Mouse (Mus musculus): ENCODE data around the gene Abi3.

Abi3 gene

DNA sequence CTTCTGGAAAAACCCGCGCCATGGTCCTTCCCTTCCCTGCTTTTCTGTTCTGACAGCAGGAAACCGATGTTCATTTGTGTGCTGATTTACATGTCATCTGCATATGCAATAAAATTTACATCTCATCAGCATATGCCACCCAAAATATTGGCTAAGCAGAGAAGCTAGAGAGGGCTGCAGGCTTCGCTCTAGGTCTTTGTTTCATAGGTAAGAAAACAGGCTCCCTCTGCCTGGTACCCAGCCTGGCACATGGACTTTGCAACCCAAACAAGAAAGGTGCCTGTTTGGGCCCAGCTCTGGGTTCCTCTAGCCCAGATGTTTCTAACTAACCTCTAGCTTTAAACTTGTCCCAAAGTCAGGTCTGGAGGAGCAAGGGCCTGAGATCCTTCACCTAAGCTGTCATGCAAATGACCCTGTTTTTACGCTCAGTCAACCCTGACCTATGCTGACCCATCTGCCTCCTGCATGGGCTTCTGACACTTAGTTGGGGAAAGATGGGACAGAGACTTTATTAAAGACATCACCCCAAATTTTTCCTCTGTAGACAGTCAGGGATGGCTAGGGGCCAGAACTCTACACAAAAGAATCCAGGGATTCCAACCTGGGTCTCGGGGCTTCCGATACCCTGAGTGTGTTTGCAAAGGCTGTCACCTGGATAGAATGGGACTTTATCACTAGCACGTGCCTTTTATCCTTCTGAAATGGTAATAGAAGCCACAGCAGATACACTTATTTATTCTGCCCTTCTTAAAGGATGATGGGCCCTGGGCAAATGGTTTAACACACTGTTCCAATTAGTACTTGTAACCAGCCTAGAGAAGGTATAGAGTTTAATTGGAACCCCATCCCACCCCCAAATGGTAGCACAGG is 3.0 kb downstream of the Abi3 start:
- no peak for DNase-seq (ENCODE audit: low spot score)

DNA sequence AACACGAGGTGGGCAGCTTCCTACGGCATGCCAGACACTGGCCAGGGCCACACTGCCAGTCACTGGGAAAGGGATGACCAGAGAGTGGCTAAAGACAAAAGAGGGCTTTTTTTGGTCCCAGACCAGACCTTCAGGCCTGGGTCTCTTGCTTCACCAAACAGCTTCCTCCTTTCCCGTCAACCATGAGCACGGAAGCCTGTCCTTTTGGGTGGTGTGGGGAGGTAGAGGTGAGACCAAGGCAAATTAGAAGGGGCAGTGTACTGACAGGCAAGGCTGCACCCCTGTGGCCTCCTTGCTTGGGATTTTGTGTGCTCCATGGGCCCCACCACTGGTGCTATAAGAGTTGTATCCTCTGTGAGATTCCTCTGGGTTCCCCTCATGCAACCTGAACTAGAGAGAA is 3.7 kb downstream of the Abi3 start:
- no peak for DNase-seq (ENCODE audit: low spot score)

- DNase-seq (ENCODE audit: low spot score) = no peak
Measured at GRCm38 (mm10) chr11:95837059-95837458, 5.2 kb downstream of the Abi3 start, which contains the start of gene Gngt2. Gene Gngt2 (plus strand): TSS chr11:95837216.

DNA sequence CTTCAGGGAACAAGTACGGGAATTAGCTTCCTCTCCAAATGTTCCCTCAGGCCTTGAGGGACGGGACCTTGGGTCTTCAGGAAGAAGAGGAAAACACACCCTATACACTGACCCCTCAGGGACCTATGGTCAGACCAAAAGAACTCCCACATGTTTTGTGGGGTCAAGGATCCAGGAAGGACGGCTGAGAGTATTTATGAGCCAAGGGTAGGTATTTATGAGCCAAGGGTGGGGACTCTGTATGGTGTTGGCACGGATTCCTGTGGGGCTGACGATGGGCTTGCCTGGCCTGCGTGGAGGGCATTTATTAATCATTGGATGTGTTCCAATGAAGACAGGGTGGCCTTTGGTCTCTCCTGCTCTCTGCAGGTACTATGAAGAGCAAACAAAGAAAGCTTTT is 5.8 kb downstream of the Abi3 start:
- no peak for DNase-seq (ENCODE audit: low spot score)

DNA sequence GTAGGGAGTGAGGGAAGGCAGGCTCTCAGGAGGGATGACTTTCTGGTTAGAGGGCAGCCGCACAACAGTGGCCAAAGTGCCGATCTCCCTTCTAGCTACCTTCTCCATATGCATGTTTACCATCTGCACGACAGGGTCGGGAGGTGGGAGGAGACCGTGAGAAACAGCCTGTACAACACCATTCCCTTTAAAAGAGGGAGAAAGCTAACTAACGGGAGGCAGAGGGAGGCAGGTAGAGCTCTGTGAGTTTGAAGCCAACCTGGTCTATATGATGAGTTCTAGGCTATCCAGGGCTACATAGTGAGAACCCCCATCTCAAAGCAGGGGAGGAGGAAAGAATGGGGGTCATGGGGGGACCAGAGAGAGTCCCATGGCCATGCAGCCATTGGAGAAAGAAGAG is 6.4 kb downstream of the Abi3 start:
- no peak for DNase-seq (ENCODE audit: low spot score)

- DNase-seq (ENCODE audit: low spot score) = no peak
Measured at GRCm38 (mm10) chr11:95834742-95835710, 7.2 kb downstream of the Abi3 start.

GRCm38 (mm10) chr11:95834143-95834667 is 8.1 kb downstream of the Abi3 start:
- DNase-seq (ENCODE audit: low spot score) = no peak

- DNase-seq (ENCODE audit: low spot score) = no peak
Measured at GRCm38 (mm10) chr11:95833631-95834142, 8.6 kb downstream of the Abi3 start.

- no peak for DNase-seq (ENCODE audit: low spot score)
Measured at GRCm38 (mm10) chr11:95833006-95833570, 9.2 kb downstream of the Abi3 start.

GRCm38 (mm10) chr11:95832129-95833005 is 9.9 kb downstream of the Abi3 start:
- DNase-seq (ENCODE audit: low spot score) = no peak

DNA sequence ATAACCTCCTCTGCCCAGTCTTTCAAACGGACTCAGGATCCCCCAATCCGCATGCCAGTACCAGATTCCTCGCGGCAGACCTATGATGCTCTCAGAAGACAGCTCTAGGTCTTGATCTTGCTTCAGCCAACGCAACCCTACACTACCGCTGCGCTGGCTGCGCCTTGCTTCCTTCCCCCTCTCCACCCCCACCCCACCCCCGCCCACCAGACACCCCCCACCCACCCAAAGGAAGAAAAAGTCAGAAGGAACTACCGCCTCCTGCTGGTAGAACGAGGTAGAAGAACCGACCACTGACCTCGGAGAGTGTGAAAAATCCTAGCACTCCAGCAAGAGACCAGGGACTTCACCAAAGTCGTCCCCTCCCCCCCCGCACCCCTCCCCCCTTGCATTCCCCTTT is 10.6 kb downstream of the Abi3 start:
- DNase-seq (ENCODE audit: low spot score) = no peak

- DNase-seq (ENCODE audit: low spot score) = no peak
Measured at GRCm38 (mm10) chr11:95831276-95831619, 11.0 kb downstream of the Abi3 start.

GRCm38 (mm10) chr11:95830411-95831275 is 11.6 kb downstream of the Abi3 start:
- no peak for DNase-seq (ENCODE audit: low spot score)

DNA sequence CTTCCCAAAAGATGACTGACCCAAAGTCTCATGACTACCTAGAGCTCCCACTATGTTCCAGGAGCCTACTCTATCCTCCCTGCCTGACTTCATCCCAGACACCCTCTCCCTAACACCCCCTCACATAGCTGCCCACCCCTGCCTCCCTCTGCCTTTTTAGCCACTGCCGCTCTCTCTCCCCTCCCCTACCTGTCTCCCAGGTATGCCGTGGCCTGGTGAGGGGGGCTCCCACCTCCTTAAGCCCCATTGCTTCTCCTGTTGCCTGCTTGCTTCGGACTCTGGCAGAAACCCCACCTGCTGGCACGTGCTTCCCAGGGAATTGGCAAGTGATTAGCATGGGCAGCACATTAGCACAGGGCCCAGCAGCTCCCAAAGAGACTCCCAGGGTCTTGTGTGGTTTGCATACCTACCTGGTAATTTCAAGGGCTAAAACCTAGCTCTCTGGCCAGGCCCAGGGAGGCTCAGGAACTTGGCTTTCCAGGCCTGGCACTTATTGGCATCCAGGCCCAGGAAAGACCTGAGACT is 12.7 kb downstream of the Abi3 start:
- DNase-seq (ENCODE audit: low spot score) = no peak

DNA sequence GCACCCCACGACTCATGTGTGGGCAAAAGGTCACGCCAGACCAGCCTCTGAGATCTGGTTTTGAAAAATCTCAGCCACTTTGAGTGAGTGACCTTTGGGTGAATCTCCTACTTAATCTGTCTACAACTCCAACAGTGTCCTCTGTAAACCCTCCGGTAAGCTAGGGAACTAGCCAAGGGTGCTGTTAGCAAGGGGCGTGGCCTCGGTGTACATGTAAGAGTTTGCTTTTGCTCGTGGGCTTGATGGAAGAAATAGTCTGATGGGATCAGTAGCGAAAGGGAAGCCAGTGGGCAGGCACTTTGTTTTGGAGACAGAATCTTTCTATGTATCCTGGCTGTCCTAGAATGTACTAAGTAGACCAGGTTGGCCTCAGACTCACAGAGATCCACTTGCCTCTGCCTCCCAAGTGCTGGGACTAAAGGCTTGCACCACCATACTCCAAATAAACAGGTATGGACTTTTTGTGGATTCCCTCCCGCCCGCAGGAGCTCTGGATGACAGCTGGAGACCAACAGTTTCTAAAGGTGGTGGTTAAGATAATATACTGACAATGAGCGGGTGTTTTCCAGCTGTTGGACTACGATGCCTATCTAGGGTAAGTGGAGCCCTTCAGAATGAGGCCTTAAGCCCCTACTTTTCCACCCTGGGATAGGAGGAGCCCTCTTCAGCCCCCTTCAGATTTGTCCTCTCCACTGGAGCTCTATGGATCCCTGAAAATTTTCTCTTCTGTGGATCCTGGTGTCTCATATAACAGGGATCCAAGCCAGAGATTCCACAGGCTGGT is 13.9 kb downstream of the Abi3 start:
- DNase-seq (ENCODE audit: low spot score) = no peak

DNA sequence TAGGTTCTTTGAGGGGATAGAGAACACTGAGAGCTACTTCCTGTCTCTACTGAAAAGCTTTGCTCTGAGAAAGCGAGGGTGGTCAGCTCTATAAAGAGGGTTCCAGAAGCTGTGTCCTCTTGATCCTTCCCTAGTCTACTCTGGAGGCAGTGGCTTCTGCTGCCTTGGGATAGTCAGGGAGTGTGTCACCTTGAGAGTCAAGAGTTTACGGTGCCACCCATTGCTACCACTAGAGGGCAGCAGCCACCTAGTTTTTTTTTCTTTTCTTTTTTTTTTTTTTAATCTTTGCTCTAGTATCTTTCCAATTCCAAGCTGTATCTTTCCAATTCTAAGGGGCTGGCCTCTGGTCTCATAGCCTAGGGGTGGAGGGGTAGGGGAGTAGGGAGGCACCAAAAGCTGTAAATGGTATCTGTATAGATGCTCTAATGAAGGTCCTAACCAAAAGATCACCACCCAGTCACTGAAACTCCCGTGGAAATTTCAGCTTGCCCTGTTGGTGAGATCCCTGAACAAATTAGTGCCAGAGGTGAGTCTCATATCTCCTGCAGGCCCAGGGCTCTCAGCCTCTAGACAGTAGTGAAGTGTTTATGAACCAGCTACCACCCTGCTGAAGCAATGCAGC is 14.7 kb downstream of the Abi3 start:
- no peak for DNase-seq (ENCODE audit: low spot score)

- DNase-seq (ENCODE audit: low spot score) = no peak
Measured at GRCm38 (mm10) chr11:95827168-95827447, 15.2 kb downstream of the Abi3 start.

- no peak for DNase-seq (ENCODE audit: low spot score)
Measured at GRCm38 (mm10) chr11:95826317-95827167, 15.7 kb downstream of the Abi3 start.

All from layer of hippocampus, adult 9-10 months (tissue).